Mouse (Mus musculus): ENCODE measurements at regions not wholly inside any gene's neighbourhood (a gene's known extent, or its start where the extent isn't known, plus 50 kb on each side); places are given as distances from the start of the nearest gene placed in this dataset.

- TF ChIP-seq POLR2A (IDR thresholded peaks at IDR 0.05; ENCODE audit: borderline replicate concordance, low read depth, low read length) (no peak), CTCF (IDR thresholded peaks at IDR 0.05; ENCODE audit: low read depth, low read length) (no peak)
Measured at GRCm38 (mm10) chr1:151097506-151097905, 84.8 kb upstream of the Gm47985 start.

All from bone marrow macrophage, adult 2 months (primary cell).